ENCODE assay signal across 11 mouse cellular contexts in the genomic region with DNA sequence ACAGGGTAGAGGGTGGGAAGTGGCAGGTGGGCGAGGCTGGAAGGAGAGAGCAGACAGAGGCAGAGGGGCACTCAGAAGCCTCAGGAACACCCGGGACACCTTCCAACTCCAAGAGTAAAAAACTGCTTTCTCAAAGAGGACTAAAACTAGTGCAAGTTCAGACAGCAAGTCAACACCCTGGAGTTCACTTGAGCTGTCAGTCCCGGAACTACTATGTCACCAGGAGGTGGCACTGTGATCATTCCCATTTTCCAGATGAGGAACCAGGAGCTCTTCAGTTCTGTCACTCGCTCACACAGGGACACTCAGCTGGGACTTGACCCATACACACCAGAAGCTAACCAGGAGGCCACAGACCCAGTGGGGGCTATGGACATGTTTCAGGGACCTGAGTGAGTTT. TPM values are rescaled to one million over a fixed set of nuclear protein-coding genes. Genes with fewer than 3 reads are reported as not detected.
DNase-seq lines count a peak whose midpoint lies in the region; ATAC-seq lines count a peak whose summit lies in the region.
"Had no signal": no experiment of that assay in that cellular context is flagged by ENCODE, and none has a peak within 500 bp of the region (broad histone marks: within the 10 kb centered on the region; RNA-seq: fewer than 3 reads in every experiment).

No protein-coding gene starts in this region.

- no peaks in the 10 kb centered on the region for H3K9me3 ChIP-seq in liver, embryonic 16.5 days (replicated peaks; ENCODE audit: control insufficient read depth, low read length)
- H3K9me3 ChIP-seq in forebrain, embryonic 13.5 days (replicated peaks) = no peaks in the 10 kb centered on the region
- H3K9me3 ChIP-seq: hindbrain, embryonic 10.5 days had no signal

- H3K27me3 ChIP-seq in liver, embryonic 16.5 days (ENCODE audit: control insufficient read depth, insufficient read depth, low read depth, low read length) = no peaks in the 10 kb centered on the region
- H3K27me3 ChIP-seq in forebrain, embryonic 13.5 days = 0 out of 2 replicates have a peak, but pooled peaks cover 3% of the 10 kb centered on the region

- no peak overlapping the region for H3K4me3 ChIP-seq in liver, embryonic 16.5 days (ENCODE audit: low read depth, low read length)
- no peak overlapping the region for H3K4me3 ChIP-seq in forebrain, embryonic 13.5 days
- H3K4me3 ChIP-seq: hindbrain, embryonic 10.5 days had no signal

- no peak for ATAC-seq in liver, embryonic 16.5 days (ENCODE audit: low read depth)
- no peak for ATAC-seq in forebrain, embryonic 13.5 days
- ATAC-seq: forebrain, embryonic 14.5 days had no signal

- H3K27ac ChIP-seq in liver, embryonic 16.5 days (ENCODE audit: low read length) = peak overlapping the region; percentile 21; the same call in 1 of the 2 replicates
- H3K27ac ChIP-seq in forebrain, embryonic 13.5 days = no peak overlapping the region

- H3K36me3 ChIP-seq in liver, embryonic 16.5 days (ENCODE audit: control insufficient read depth, insufficient read depth) = no peaks in the 10 kb centered on the region
- H3K36me3 ChIP-seq in forebrain, embryonic 13.5 days (ENCODE audit: poor library complexity, severe bottlenecking) = no peaks in the 10 kb centered on the region
- H3K36me3 ChIP-seq: hindbrain, embryonic 10.5 days had no signal

- peaks cover 41% of the 10 kb centered on the region for H3K4me1 ChIP-seq in liver, embryonic 16.5 days (ENCODE audit: control insufficient read depth, low read depth, low read length)
- H3K4me1 ChIP-seq in forebrain, embryonic 13.5 days = peaks cover 35% of the 10 kb centered on the region

- H3K4me2 ChIP-seq in liver, embryonic 16.5 days (ENCODE audit: low read depth, low read length) = no peak overlapping the region
- H3K4me2 ChIP-seq in forebrain, embryonic 13.5 days = no peak overlapping the region

- no peak overlapping the region for H3K9ac ChIP-seq in liver, embryonic 16.5 days (ENCODE audit: low read depth, low read length)
- H3K9ac ChIP-seq in forebrain, embryonic 13.5 days = no peak overlapping the region

- peak; percentile 59 for DNase-seq in adrenal gland, postnatal 14 days
- DNase-seq in adrenal gland, adult 8-10 months = no peak
- DNase-seq in kidney, adult 9 months = peak; percentile 53
- DNase-seq in kidney, postnatal 10 days = no peak
- DNase-seq in adipocyte (ENCODE audit: low spot score) = peak; percentile 78
- no peak for DNase-seq in urinary bladder, postnatal 25 days (ENCODE audit: low spot score)

- 49% methylated on average over 4 of the region's 4 CpGs for WGBS in liver, embryonic 16.5 days (ENCODE audit: insufficient replicate concordance)
- 58% methylated on average over 4 of the region's 4 CpGs for WGBS in forebrain, embryonic 13.5 days

RNA-seq across cellular contexts. Expression of a gene that starts 6.6 kb away (rescaled TPM):
- total RNA-seq in adrenal gland, postnatal 14 days (2021) = not detected in 2 replicates
- not detected for total RNA-seq in adrenal gland, adult 8-10 months (2022)
- not detected in 2 replicates for polyA plus RNA-seq in liver, embryonic 16.5 days (2015; fragmentation: Nextera tagmentation; extraction: Ambion mirVana)
- not detected in 2 replicates for polyA plus RNA-seq in forebrain, embryonic 13.5 days (2015; fragmentation: Nextera tagmentation; extraction: Ambion mirVana)
- total RNA-seq: megakaryocyte-erythroid progenitor cell, adult 5-6 weeks had no signal
- polyA plus RNA-seq: forebrain, embryonic 14.5 days; hindbrain, embryonic 10.5 days had no signal

RNA-seq across cellular contexts. Expression of a gene that starts 30.6 kb away (rescaled TPM):
- 15.6 and 16.0 TPM in 2 replicates for total RNA-seq in adrenal gland, postnatal 14 days (2021)
- total RNA-seq in adrenal gland, adult 8-10 months (2022) = 10 to 100 TPM in 3 of 4 experiments, 1 to 10 TPM in 1; 9.9 to 19.6 (median 12.8) TPM
- polyA plus RNA-seq in liver, embryonic 16.5 days (2015; fragmentation: Nextera tagmentation; extraction: Ambion mirVana) = 3.9 and 4.3 TPM in 2 replicates
- polyA plus RNA-seq in forebrain, embryonic 13.5 days (2015; fragmentation: Nextera tagmentation; extraction: Ambion mirVana) = 32.1 and 36.7 TPM in 2 replicates

Comparison
In these comparisons a context has a peak if more than half of its experiments do, and no peak if none do; other contexts are left out.
1. DNase-seq: peak in adrenal gland, postnatal 14 days (single experiment), kidney, adult 9 months (single experiment) and adipocyte (single experiment); none in adrenal gland, adult 8-10 months (single experiment), kidney, postnatal 10 days (single experiment) and urinary bladder, postnatal 25 days (single experiment).